ENCODE assay signal across 17 mouse cellular contexts in the genomic region with DNA sequence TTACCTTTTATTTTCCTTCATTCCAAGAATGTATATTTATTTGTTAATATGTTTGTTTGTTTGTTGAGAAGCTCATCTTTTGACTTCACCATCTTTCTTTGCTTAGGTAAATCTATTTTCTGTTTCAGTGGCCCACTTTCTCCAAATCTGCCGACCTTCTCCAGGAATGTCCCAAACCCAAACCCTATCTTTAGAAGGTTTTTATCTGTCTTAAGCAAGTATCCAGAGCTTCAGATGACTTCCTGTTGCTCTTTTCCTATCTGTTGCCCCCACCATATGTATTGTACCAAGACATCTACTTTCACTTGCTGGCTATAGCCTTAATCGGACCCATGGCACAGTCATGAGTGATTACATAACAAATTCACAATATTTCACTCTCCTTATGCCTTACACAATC.
DNase-seq lines count a peak whose midpoint lies in the region; ATAC-seq and TF ChIP-seq lines count a peak whose summit lies in the region.
"Had no signal": no experiment of that assay in that cellular context is flagged by ENCODE, and none has a peak within 500 bp of the region (broad histone marks: within the 10 kb centered on the region; RNA-seq: fewer than 3 reads in every experiment).

No protein-coding gene starts in this region.

- TF ChIP-seq CTCF in layer of hippocampus, adult 2 months (conservative IDR thresholded peaks at IDR 0.05): no peak
- no peak for TF ChIP-seq CTCF in MEL (IDR thresholded peaks at IDR 0.05 in 2 of 3, conservative IDR thresholded peaks at IDR 0.05 in 1 of 3; ENCODE audit: control insufficient read depth in 1 of 3, insufficient read depth in 1 of 3, low read depth in 2 of 3, low read length in 3 of 3, poor library complexity in 1 of 3, severe bottlenecking in 1 of 3)

- peaks cover 24% of the 10 kb centered on the region for H3K4me1 ChIP-seq in heart, embryonic 11.5 days (ENCODE audit: control insufficient read depth, insufficient read depth, low read length)
- peaks cover 27 to 35% of the 10 kb centered on the region in 2 experiments for H3K4me1 ChIP-seq in MEL (ENCODE audit: control insufficient read depth in 1 of 2, insufficient read depth in 2 of 2, low read length in 2 of 2)
- peaks cover 63% of the 10 kb centered on the region for H3K4me1 ChIP-seq in liver, embryonic 15.5 days (replicated peaks)

- TF ChIP-seq EP300 in MEL (IDR thresholded peaks at IDR 0.05; ENCODE audit: low read depth in 1 of 2, low read length in 2 of 2): peak; percentile 79 to 87

- no peaks in the 10 kb centered on the region for H3K36me3 ChIP-seq in heart, embryonic 11.5 days (ENCODE audit: control insufficient read depth, insufficient read depth, low read length)
- H3K36me3 ChIP-seq in MEL (ENCODE audit: control insufficient read depth in 1 of 2, insufficient read depth in 2 of 2, low read length in 2 of 2): peaks cover 8 to 54% of the 10 kb centered on the region in 2 experiments; a peak in 3 of 4 replicates
- H3K36me3 ChIP-seq in liver, embryonic 15.5 days (replicated peaks): no peaks in the 10 kb centered on the region

- no peak overlapping the region for H3K27ac ChIP-seq in heart, embryonic 11.5 days (ENCODE audit: low read depth, low read length)
- 0 out of 2 replicates have a peak overlapping the region, but pooled peaks have one; percentile 18 for H3K27ac ChIP-seq in layer of hippocampus, adult 2 months
- peak overlapping the region; percentile 88 for H3K27ac ChIP-seq in MEL (ENCODE audit: control insufficient read depth, low read depth, low read length)
- peak overlapping the region; percentile 84 for H3K27ac ChIP-seq in liver, embryonic 15.5 days (replicated peaks)
- H3K27ac ChIP-seq: kidney, postnatal 0 days had no signal

- whole genome bisulfite sequencing in heart, embryonic 11.5 days (ENCODE audit: insufficient replicate concordance): 46% methylated on average over 2 of the region's 2 CpGs
- 15% methylated on average over 2 of the region's 2 CpGs for WGBS in liver, embryonic 15.5 days (ENCODE audit: insufficient replicate concordance)

- no peak for TF ChIP-seq RAD21 in MEL (IDR thresholded peaks at IDR 0.05; ENCODE audit: low read depth, low read length)

- H3K4me2 ChIP-seq in heart, embryonic 11.5 days: peak overlapping the region; percentile 49
- peak overlapping the region; percentile 68 for H3K4me2 ChIP-seq in liver, embryonic 15.5 days

- ATAC-seq in heart, embryonic 11.5 days (replicated peaks; ENCODE audit: insufficient number of reproducible peaks, low FRiP score, low TSS enrichment): no peak
- 0 out of 2 replicates have a peak, but pooled peaks have one; percentile 16 for ATAC-seq in liver, embryonic 15.5 days (ENCODE audit: insufficient read depth)
- ATAC-seq: forebrain, embryonic 16.5 days; inflammation-experienced regulatory T-cells, adult 6 months had no signal

- DNase-seq in heart, adult 8-10 months (ENCODE audit: low spot score): no peak
- DNase-seq in layer of hippocampus, adult 2 months (ENCODE audit: low spot score in 2 of 2): no peak
- DNase-seq in layer of hippocampus, adult 11-12 months (ENCODE audit: low spot score): no peak
- peak; percentile 79 for DNase-seq in MEL (ENCODE audit: low read depth, low spot score)
- no peak for DNase-seq in cerebellum, adult 18-20 months
- no peak for DNase-seq in ovary, postnatal 14 days (ENCODE audit: low spot score)
- DNase-seq: adrenal gland, postnatal 10 days; cerebellum, adult 9-11 months; gastrocnemius, postnatal 10 days; layer of hippocampus, adult 9-11 months; lung, adult 2 months; thymus, adult 2 months had no signal

- 0 out of 4 replicates have a peak, but pooled peaks of 1 of the 2 experiments have one; percentile 14 for TF ChIP-seq POLR2A in MEL (IDR thresholded peaks at IDR 0.05; ENCODE audit: control insufficient read depth in 1 of 2, insufficient read depth in 1 of 2, low read depth in 1 of 2, low read length in 2 of 2, poor library complexity in 1 of 2)

- H3K9me3 ChIP-seq in heart, embryonic 11.5 days (replicated peaks; ENCODE audit: control insufficient read depth, low read length): no peaks in the 10 kb centered on the region
- no peaks in the 10 kb centered on the region for H3K9me3 ChIP-seq in MEL (replicated peaks; ENCODE audit: insufficient read depth, low read length)
- no peaks in the 10 kb centered on the region for H3K9me3 ChIP-seq in liver, embryonic 15.5 days (replicated peaks)

- H3K9ac ChIP-seq in heart, embryonic 11.5 days (ENCODE audit: low read depth, low read length): no peak overlapping the region
- H3K9ac ChIP-seq in MEL (ENCODE audit: control insufficient read depth, low read depth, low read length, poor library complexity, severe bottlenecking): peak overlapping the region; percentile 92
- peak overlapping the region; percentile 45; the same call in 1 of the 2 replicates for H3K9ac ChIP-seq in liver, embryonic 15.5 days

- H3K79me2 ChIP-seq in MEL (ENCODE audit: control insufficient read depth, insufficient read depth, low read length, poor library complexity): peaks cover 70% of the 10 kb centered on the region

- peak overlapping the region; percentile 72 for H3K4me3 ChIP-seq in heart, embryonic 11.5 days (ENCODE audit: low read depth, low read length)
- H3K4me3 ChIP-seq in layer of hippocampus, adult 2 months: no peak overlapping the region
- peak overlapping the region; percentile 65 to 98 for H3K4me3 ChIP-seq in MEL (ENCODE audit: control insufficient read depth in 1 of 2, insufficient read depth in 1 of 2, low read depth in 2 of 2, low read length in 2 of 2)
- peak overlapping the region; percentile 68 for H3K4me3 ChIP-seq in liver, embryonic 15.5 days (replicated peaks)

- H3K27me3 ChIP-seq in heart, embryonic 11.5 days (ENCODE audit: control insufficient read depth, insufficient read depth, low read length): no peaks in the 10 kb centered on the region
- H3K27me3 ChIP-seq in MEL (ENCODE audit: control insufficient read depth in 1 of 2, insufficient read depth in 2 of 2, low read length in 2 of 2): no peaks in the 10 kb centered on the region
- no peaks in the 10 kb centered on the region for H3K27me3 ChIP-seq in liver, embryonic 15.5 days

TF ChIP-seq in MEL, 35 proteins besides CTCF, POLR2A, EP300 and RAD21:
- TF ChIP-seq TCF12 (IDR thresholded peaks at IDR 0.05; ENCODE audit: low read depth, low read length) (peak; percentile 80), BHLHE40 (IDR thresholded peaks at IDR 0.05; ENCODE audit: borderline replicate concordance, low read depth, low read length) (peak; percentile 29; the same call in 1 of the 2 replicates), RCOR1 (IDR thresholded peaks at IDR 0.05; ENCODE audit: low read depth, low read length) (peak; percentile 81), ETS1 (IDR thresholded peaks at IDR 0.05; ENCODE audit: low read depth, low read length) (peak; percentile 96), GABPA (IDR thresholded peaks at IDR 0.05; ENCODE audit: low read depth, low read length) (no peak), ELF1 (IDR thresholded peaks at IDR 0.05; ENCODE audit: low read depth, low read length) (no peak; the same call in 1 of the 2 replicates), TAL1 (IDR thresholded peaks at IDR 0.05; ENCODE audit: low read length) (peak; percentile 78), CHD2 (IDR thresholded peaks at IDR 0.05; ENCODE audit: low read length) (no peak), JUND (IDR thresholded peaks at IDR 0.05; ENCODE audit: low read depth, low read length) (no peak), SIN3A (IDR thresholded peaks at IDR 0.05; ENCODE audit: low read length) (peak; percentile 67), SMC3 (IDR thresholded peaks at IDR 0.05; ENCODE audit: low read depth, low read length) (no peak), MYB (IDR thresholded peaks at IDR 0.05; ENCODE audit: low read depth, low read length) (no peak), E2F4 (IDR thresholded peaks at IDR 0.05; ENCODE audit: borderline replicate concordance, low read depth, low read length) (no peak), NELFE (IDR thresholded peaks at IDR 0.05; ENCODE audit: low read depth, low read length) (no peak), NRF1 (IDR thresholded peaks at IDR 0.05; ENCODE audit: insufficient read depth, low read depth, low read length, poor library complexity, severe bottlenecking) (no peak), MAFK (IDR thresholded peaks at IDR 0.05; ENCODE audit: borderline replicate concordance, low read depth, low read length) (peak; percentile 32; the same call in 1 of the 2 replicates), USF1 (IDR thresholded peaks at IDR 0.05; ENCODE audit: low read depth, low read length) (no peak), POLR2AphosphoS2 (IDR thresholded peaks at IDR 0.05; ENCODE audit: low read length) (no peak), MAX (IDR thresholded peaks at IDR 0.05; ENCODE audit: low read length) (no peak), USF2 (IDR thresholded peaks at IDR 0.05; ENCODE audit: borderline replicate concordance in 1 of 2, insufficient read depth in 1 of 2, low read depth in 1 of 2, low read length in 2 of 2) (no peak), UBTF (IDR thresholded peaks at IDR 0.05; ENCODE audit: borderline replicate concordance, insufficient read depth, low read depth, low read length) (no peak), TBP (IDR thresholded peaks at IDR 0.05; ENCODE audit: low read depth, low read length) (peak; percentile 69), MAZ (IDR thresholded peaks at IDR 0.05; ENCODE audit: low read depth, low read length) (0 out of 2 replicates have a peak, but pooled peaks have one; percentile 47), GATA1 (IDR thresholded peaks at IDR 0.05; ENCODE audit: low read depth, low read length) (peak; percentile 86), ZC3H11A (IDR thresholded peaks at IDR 0.05; ENCODE audit: low read depth, low read length) (peak; percentile 78), HCFC1 (IDR thresholded peaks at IDR 0.05; ENCODE audit: low read depth, low read length) (peak; percentile 62; the same call in 1 of the 2 replicates)
